Mouse (Mus musculus) heart, adult 9 months (tissue): ENCODE measurements around the gene Btn2a2.

ENCODE experiments used
- DNase-seq, 2 experiments: peaks; one replicate each; pipeline ENCODE4 v3.0.0; 2022; ENCODE audit warnings: low spot score in 2 of 2

The Btn2a2 gene

GRCm38 (mm10) chr13:23497656-23498321 is 9.1 kb upstream of the Btn2a2 start:
- DNase-seq, result no peak

- DNase-seq, result no peak
Measured at GRCm38 (mm10) chr13:23495526-23495925, 6.9 kb upstream of the Btn2a2 start.

- no peak for DNase-seq
Measured at GRCm38 (mm10) chr13:23491990-23492389, 3.3 kb upstream of the Btn2a2 start.

GRCm38 (mm10) chr13:23491263-23491662 is 2.6 kb upstream of the Btn2a2 start:
- no peak for DNase-seq

- DNase-seq, result no peak
Measured at GRCm38 (mm10) chr13:23490863-23491262, 2.2 kb upstream of the Btn2a2 start.

- DNase-seq, result no peak
Measured at GRCm38 (mm10) chr13:23485271-23485670, 3.4 kb downstream of the Btn2a2 start.

GRCm38 (mm10) chr13:23483153-23483552 is 5.5 kb downstream of the Btn2a2 start:
- no peak for DNase-seq

GRCm38 (mm10) chr13:23475658-23476057 is 13.0 kb downstream of the Btn2a2 start:
- no peak for DNase-seq

GRCm38 (mm10) chr13:23466911-23467310 is 21.7 kb downstream of the Btn2a2 start:
- peak; percentile 44 to 79 for DNase-seq

GRCm38 (mm10) chr13:23466306-23466705 is 22.4 kb downstream of the Btn2a2 start:
- no peak for DNase-seq

- no peak for DNase-seq
Measured at GRCm38 (mm10) chr13:23465600-23466109, 23.0 kb downstream of the Btn2a2 start, which contains the start of gene Btn1a1. Gene Btn1a1, minus strand, starts transcription at chr13:23465901.

GRCm38 (mm10) chr13:23464841-23465366 is 23.8 kb downstream of the Btn2a2 start:
- no peak for DNase-seq

- peak; percentile 18 to 19 for DNase-seq
Measured at GRCm38 (mm10) chr13:23464224-23464637, 24.4 kb downstream of the Btn2a2 start.

GRCm38 (mm10) chr13:23463381-23464223 is 25.1 kb downstream of the Btn2a2 start:
- DNase-seq, result peak; percentile 46 to 77

- no peak for DNase-seq
Measured at GRCm38 (mm10) chr13:23462669-23463068, 26.0 kb downstream of the Btn2a2 start.

- DNase-seq, result no peak
Measured at GRCm38 (mm10) chr13:23462063-23462462, 26.6 kb downstream of the Btn2a2 start.

- no peak for DNase-seq
Measured at GRCm38 (mm10) chr13:23459264-23459846, 29.3 kb downstream of the Btn2a2 start.

GRCm38 (mm10) chr13:23453926-23454325 is 34.7 kb downstream of the Btn2a2 start:
- DNase-seq, result no peak

- DNase-seq, result peak; percentile 73 to 89
Measured at GRCm38 (mm10) chr13:23453362-23453862, 35.2 kb downstream of the Btn2a2 start.

- peak in 1 of 2 experiments; percentile 90 for DNase-seq
Measured at GRCm38 (mm10) chr13:23450398-23450797, 38.3 kb downstream of the Btn2a2 start.

GRCm38 (mm10) chr13:23449235-23450095 is 39.2 kb downstream of the Btn2a2 start:
- peak in 1 of 2 experiments; percentile 51 for DNase-seq
